30 mouse cellular contexts compared by ENCODE assay signal in the genomic region with DNA sequence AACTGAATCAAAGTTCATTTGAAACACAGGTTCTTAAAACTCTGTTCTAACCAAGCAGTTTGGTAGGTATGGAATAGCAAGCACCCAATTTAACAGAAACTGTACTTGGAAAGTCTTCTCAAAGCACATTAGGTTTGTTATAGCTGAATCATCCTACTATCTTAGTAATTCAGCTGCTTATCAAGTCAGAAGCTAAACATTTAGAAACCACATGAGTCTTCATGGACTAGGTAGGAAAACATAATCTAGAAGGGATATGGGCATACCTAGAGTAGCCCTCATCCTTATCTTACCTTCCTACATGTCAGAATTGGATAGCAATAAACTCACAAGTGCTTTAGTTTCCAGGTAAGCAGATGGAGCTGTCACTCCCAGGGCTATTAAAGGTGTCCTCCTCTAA. TPM values are rescaled to one million over a fixed set of nuclear protein-coding genes. Genes with fewer than 3 reads are reported as not detected.
A peak's percentile ranks its signal among the peaks of the same experiment; 100 is the strongest.
DNase-seq lines count a peak whose midpoint lies in the region; ATAC-seq lines count a peak whose summit lies in the region.
"Had no signal": no experiment of that assay in that cellular context is flagged by ENCODE, and none has a peak within 500 bp of the region (broad histone marks: within the 10 kb centered on the region; RNA-seq: fewer than 3 reads in every experiment).

No protein-coding gene starts in this region.

- H3K4me3 ChIP-seq in liver, embryonic 13.5 days (replicated peaks), result no peak overlapping the region
- H3K4me3 ChIP-seq in liver, embryonic 11.5 days (ENCODE audit: low read depth, low read length), result no peak overlapping the region
- H3K4me3 ChIP-seq in liver, embryonic 15.5 days (replicated peaks), result no peak overlapping the region
- H3K4me3 ChIP-seq in midbrain, embryonic 10.5 days, result no peak overlapping the region
- H3K4me3 ChIP-seq: embryonic facial prominence, embryonic 10.5 days; embryonic facial prominence, embryonic 15.5 days; heart, embryonic 10.5 days; heart, embryonic 15.5 days had no signal

- no peak overlapping the region for H3K9ac ChIP-seq in liver, embryonic 13.5 days
- no peak overlapping the region for H3K9ac ChIP-seq in liver, embryonic 11.5 days (ENCODE audit: low read depth, low read length)
- no peak overlapping the region for H3K9ac ChIP-seq in liver, embryonic 15.5 days
- H3K9ac ChIP-seq: embryonic facial prominence, embryonic 15.5 days; heart, embryonic 15.5 days had no signal

- H3K27ac ChIP-seq in liver, embryonic 13.5 days, result no peak overlapping the region
- H3K27ac ChIP-seq in liver, embryonic 11.5 days (ENCODE audit: low read depth, low read length), result no peak overlapping the region
- H3K27ac ChIP-seq in liver, embryonic 15.5 days (replicated peaks), result no peak overlapping the region
- no peak overlapping the region for H3K27ac ChIP-seq in midbrain, embryonic 10.5 days (replicated peaks)
- H3K27ac ChIP-seq: embryonic facial prominence, embryonic 10.5 days; embryonic facial prominence, embryonic 15.5 days; heart, embryonic 10.5 days; heart, embryonic 15.5 days; kidney, postnatal 0 days; macrophage; stomach, postnatal 0 days had no signal

- no peaks in the 10 kb centered on the region for H3K9me3 ChIP-seq in liver, embryonic 13.5 days (replicated peaks)
- no peaks in the 10 kb centered on the region for H3K9me3 ChIP-seq in liver, embryonic 11.5 days (ENCODE audit: control insufficient read depth, low read length)
- no peaks in the 10 kb centered on the region for H3K9me3 ChIP-seq in liver, embryonic 15.5 days (replicated peaks)
- H3K9me3 ChIP-seq in midbrain, embryonic 10.5 days (replicated peaks), result no peaks in the 10 kb centered on the region
- H3K9me3 ChIP-seq: embryonic facial prominence, embryonic 10.5 days; embryonic facial prominence, embryonic 15.5 days; heart, embryonic 10.5 days; heart, embryonic 15.5 days had no signal

- peaks cover 8% of the 10 kb centered on the region; the same call in 1 of the 2 replicates for H3K4me1 ChIP-seq in liver, embryonic 13.5 days (replicated peaks)
- H3K4me1 ChIP-seq in liver, embryonic 11.5 days (replicated peaks; ENCODE audit: control insufficient read depth, insufficient read depth, low read length), result no peaks in the 10 kb centered on the region
- peaks cover 7% of the 10 kb centered on the region for H3K4me1 ChIP-seq in liver, embryonic 15.5 days (replicated peaks)
- H3K4me1 ChIP-seq in midbrain, embryonic 10.5 days, result no peaks in the 10 kb centered on the region
- H3K4me1 ChIP-seq: embryonic facial prominence, embryonic 10.5 days; embryonic facial prominence, embryonic 15.5 days; heart, embryonic 10.5 days; heart, embryonic 15.5 days had no signal

- peaks cover 21% of the 10 kb centered on the region for H3K36me3 ChIP-seq in liver, embryonic 13.5 days
- peaks cover 8% of the 10 kb centered on the region; the same call in 1 of the 2 replicates for H3K36me3 ChIP-seq in liver, embryonic 11.5 days (ENCODE audit: control insufficient read depth, insufficient read depth, low read length)
- peaks cover 25% of the 10 kb centered on the region for H3K36me3 ChIP-seq in liver, embryonic 15.5 days (replicated peaks)
- peaks cover 76% of the 10 kb centered on the region for H3K36me3 ChIP-seq in midbrain, embryonic 10.5 days

- H3K27me3 ChIP-seq in liver, embryonic 13.5 days, result no peaks in the 10 kb centered on the region
- H3K27me3 ChIP-seq in liver, embryonic 11.5 days (replicated peaks; ENCODE audit: control insufficient read depth, insufficient read depth, low read length), result no peaks in the 10 kb centered on the region
- no peaks in the 10 kb centered on the region for H3K27me3 ChIP-seq in liver, embryonic 15.5 days
- H3K27me3 ChIP-seq in midbrain, embryonic 10.5 days (ENCODE audit: low read depth, poor library complexity, severe bottlenecking), result no peaks in the 10 kb centered on the region
- H3K27me3 ChIP-seq: embryonic facial prominence, embryonic 15.5 days; heart, embryonic 15.5 days had no signal

- no peak overlapping the region for H3K4me2 ChIP-seq in liver, embryonic 13.5 days
- H3K4me2 ChIP-seq in liver, embryonic 11.5 days, result no peak overlapping the region
- no peak overlapping the region for H3K4me2 ChIP-seq in liver, embryonic 15.5 days
- H3K4me2 ChIP-seq: embryonic facial prominence, embryonic 15.5 days; heart, embryonic 15.5 days; midbrain, embryonic 11.5 days had no signal

- no peak for DNase-seq in liver, embryonic 13.5 days
- DNase-seq in liver, embryonic 11.5 days (ENCODE audit: low spot score), result no peak
- peak; percentile 25 for DNase-seq in c-Kit-positive CD71-positive TER-119-negative erythroid progenitor cells, embryonic 14.5 days (ENCODE audit: low read depth)
- DNase-seq in adrenal gland, adult 18-20 months (ENCODE audit: low spot score in 2 of 2), result no peak
- DNase-seq in kidney, adult 9 months, result no peak
- DNase-seq in midbrain, embryonic 10.5 days (ENCODE audit: low spot score), result no peak
- DNase-seq: adrenal gland, adult 8-10 months; cerebellum, adult 18-20 months; cerebellum, postnatal 10 days; gastrocnemius, postnatal 14 days; kidney, adult 18-20 months; lung, postnatal 10 days; thymus, adult 18-20 months; thymus, postnatal 36 days had no signal

- peak; percentile 77; the same call in 1 of the 2 replicates for ATAC-seq in liver, embryonic 13.5 days (ENCODE audit: low read depth)
- ATAC-seq in liver, embryonic 11.5 days (replicated peaks; ENCODE audit: low FRiP score), result no peak; the same call in 1 of the 2 replicates
- peak; percentile 67 for ATAC-seq in liver, embryonic 15.5 days (ENCODE audit: insufficient read depth)
- ATAC-seq: activated CD4-positive, CD25-positive, alpha-beta regulatory T cell, adult 4 months; forebrain, embryonic 14.5 days; hindbrain, embryonic 16.5 days; midbrain, embryonic 16.5 days had no signal

RNA-seq across cellular contexts. Expression of a gene that starts 26.1 kb away (rescaled TPM):
- polyA plus RNA-seq in liver, embryonic 13.5 days (2015; fragmentation: Nextera tagmentation; extraction: Ambion mirVana), result 5.6 and 6.2 TPM in 2 replicates
- polyA plus RNA-seq in liver, embryonic 11.5 days (2014; fragmentation: Nextera tagmentation; extraction: Ambion mirVana), result 8.1 TPM in 2 replicates
- 5.9 and 7.2 TPM in 2 replicates for polyA plus RNA-seq in liver, embryonic 15.5 days (2015; fragmentation: Nextera tagmentation; extraction: Ambion mirVana)
- 10 to 100 TPM; 50.0 to 70.6 TPM for total RNA-seq in adrenal gland, adult 18-20 months (2021)
- 8.1 and 9.0 TPM in 2 replicates for polyA plus RNA-seq in midbrain, embryonic 10.5 days (2016; fragmentation: Nextera tagmentation; extraction: Ambion mirVana)

RNA-seq across cellular contexts. Expression of a gene that starts 42.9 kb away (rescaled TPM):
- polyA plus RNA-seq in liver, embryonic 13.5 days (2015; fragmentation: Nextera tagmentation; extraction: Ambion mirVana), result 12.5 and 16.0 TPM in 2 replicates
- 18.9 and 21.8 TPM in 2 replicates for polyA plus RNA-seq in liver, embryonic 11.5 days (2014; fragmentation: Nextera tagmentation; extraction: Ambion mirVana)
- 11.5 and 12.9 TPM in 2 replicates for polyA plus RNA-seq in liver, embryonic 15.5 days (2015; fragmentation: Nextera tagmentation; extraction: Ambion mirVana)
- 10 to 100 TPM; 10.6 to 11.2 TPM for total RNA-seq in adrenal gland, adult 18-20 months (2021)
- polyA plus RNA-seq in midbrain, embryonic 10.5 days (2016; fragmentation: Nextera tagmentation; extraction: Ambion mirVana), result 26.7 and 29.1 TPM in 2 replicates

RNA-seq across cellular contexts. Expression of a gene that starts 42.9 kb away (rescaled TPM):
- polyA plus RNA-seq in liver, embryonic 13.5 days (2015; fragmentation: Nextera tagmentation; extraction: Ambion mirVana), result 0.03 TPM in 1 of 2 replicates, not detected in the other
- polyA plus RNA-seq in liver, embryonic 11.5 days (2014; fragmentation: Nextera tagmentation; extraction: Ambion mirVana), result 0.10 TPM in 1 of 2 replicates, not detected in the other
- polyA plus RNA-seq in liver, embryonic 15.5 days (2015; fragmentation: Nextera tagmentation; extraction: Ambion mirVana), result 0.05 TPM in 1 of 2 replicates, not detected in the other
- 1 to 10 TPM; 1.2 to 2.1 TPM for total RNA-seq in adrenal gland, adult 18-20 months (2021)
- polyA plus RNA-seq in midbrain, embryonic 10.5 days (2016; fragmentation: Nextera tagmentation; extraction: Ambion mirVana), result 0.62 and 0.66 TPM in 2 replicates
- total RNA-seq: granulocyte monocyte progenitor cell, adult 5-6 weeks; liver, adult 2 months; neutrophil, adult 5-6 weeks had no signal
- polyA plus RNA-seq: activated CD4-positive, CD25-positive, alpha-beta regulatory T cell, adult 4 months; macrophage had no signal

RNA-seq across cellular contexts. Expression of a gene that starts 58.1 kb away (rescaled TPM):
- 72.1 and 90.4 TPM in 2 replicates for polyA plus RNA-seq in liver, embryonic 13.5 days (2015; fragmentation: Nextera tagmentation; extraction: Ambion mirVana)
- polyA plus RNA-seq in liver, embryonic 11.5 days (2014; fragmentation: Nextera tagmentation; extraction: Ambion mirVana), result 27.0 and 30.3 TPM in 2 replicates
- 87.4 and 96.8 TPM in 2 replicates for polyA plus RNA-seq in liver, embryonic 15.5 days (2015; fragmentation: Nextera tagmentation; extraction: Ambion mirVana)
- 10 to 100 TPM; 11.7 to 14.7 TPM for total RNA-seq in adrenal gland, adult 18-20 months (2021)
- polyA plus RNA-seq in midbrain, embryonic 10.5 days (2016; fragmentation: Nextera tagmentation; extraction: Ambion mirVana), result 10.6 and 10.8 TPM in 2 replicates
